Mouse (Mus musculus): Measurements from ENCODE around the gene Banp. TPM values are rescaled to one million over a fixed set of nuclear protein-coding genes. Genes with fewer than 3 reads are reported as not detected.

The Banp gene
- total and polyA plus RNA-seq, 3 experiments: 13.1 to 26.9 (median 17.9) TPM

GRCm38 (mm10) chr8:121985673-121986072 lies 36.1 kb downstream of the Banp start:
- no peak overlapping the region for H3K9ac ChIP-seq (ENCODE audit: low read depth, low read length)
- H3K27me3 ChIP-seq (ENCODE audit: control insufficient read depth, insufficient read depth, low read length): no peaks in the 10 kb centered on the region
- 96% methylated on average over 3 of the region's 3 CpGs for WGBS
- intact Hi-C loops (cut with DNase I): no loop called here
- no peak overlapping the region for H3K27ac ChIP-seq
- H3K36me3 ChIP-seq (ENCODE audit: control insufficient read depth, insufficient read depth, low read length): no peaks in the 10 kb centered on the region
- H3K4me3 ChIP-seq: no peak overlapping the region
- H3K79me2 ChIP-seq (replicated peaks; ENCODE audit: control insufficient read depth, insufficient read depth, low read length): no peaks in the 10 kb centered on the region
- no peak for DNase-seq
- no peaks in the 10 kb centered on the region; the same call in 1 of the 2 replicates for H3K4me1 ChIP-seq (ENCODE audit: control insufficient read depth, insufficient read depth, low read length)
- TF ChIP-seq CTCF (IDR thresholded peaks at IDR 0.05) (no peak), EP300 (IDR thresholded peaks at IDR 0.05; ENCODE audit: insufficient read depth, low read depth, low read length) (no peak), POLR2A (IDR thresholded peaks at IDR 0.05; ENCODE audit: insufficient read depth, low read depth, low read length) (no peak)

GRCm38 (mm10) chr8:121987892-121988291 lies 38.3 kb downstream of the Banp start:
- Histone ChIP-seq H3K27me3 (ENCODE audit: control insufficient read depth, insufficient read depth, low read length) (no peaks in the 10 kb centered on the region), H3K27ac (no peak overlapping the region), H3K79me2 (replicated peaks; ENCODE audit: control insufficient read depth, insufficient read depth, low read length) (no peaks in the 10 kb centered on the region), H3K4me3 (no peak overlapping the region), H3K9ac (ENCODE audit: low read depth, low read length) (no peak overlapping the region), H3K36me3 (ENCODE audit: control insufficient read depth, insufficient read depth, low read length) (no peaks in the 10 kb centered on the region), H3K4me1 (ENCODE audit: control insufficient read depth, insufficient read depth, low read length) (peaks cover 2% of the 10 kb centered on the region; the same call in 1 of the 2 replicates)
- no peak for TF ChIP-seq EP300 (IDR thresholded peaks at IDR 0.05; ENCODE audit: insufficient read depth, low read depth, low read length)
- no peak for TF ChIP-seq POLR2A (IDR thresholded peaks at IDR 0.05; ENCODE audit: insufficient read depth, low read depth, low read length)
- TF ChIP-seq CTCF (IDR thresholded peaks at IDR 0.05): no peak
- 89% methylated on average over 5 of the region's 5 CpGs for WGBS
- intact Hi-C loops (cut with DNase I): no loop called here
- DNase-seq: no peak

- Histone ChIP-seq H3K36me3 (ENCODE audit: control insufficient read depth, insufficient read depth, low read length) (no peaks in the 10 kb centered on the region), H3K27me3 (ENCODE audit: control insufficient read depth, insufficient read depth, low read length) (no peaks in the 10 kb centered on the region), H3K79me2 (replicated peaks; ENCODE audit: control insufficient read depth, insufficient read depth, low read length) (no peaks in the 10 kb centered on the region), H3K4me3 (no peak overlapping the region), H3K27ac (no peak overlapping the region), H3K9ac (ENCODE audit: low read depth, low read length) (no peak overlapping the region), H3K4me1 (ENCODE audit: control insufficient read depth, insufficient read depth, low read length) (peaks cover 2% of the 10 kb centered on the region; the same call in 1 of the 2 replicates)
- WGBS: 71% methylated on average over 9 of the region's 9 CpGs
- DNase-seq: peak; percentile 29 to 37
- intact Hi-C loops (cut with DNase I): no loop called here
- TF ChIP-seq POLR2A (IDR thresholded peaks at IDR 0.05; ENCODE audit: insufficient read depth, low read depth, low read length): no peak
- TF ChIP-seq EP300 (IDR thresholded peaks at IDR 0.05; ENCODE audit: insufficient read depth, low read depth, low read length): no peak
- no peak for TF ChIP-seq CTCF (IDR thresholded peaks at IDR 0.05)
These were observed 41.1 kb downstream of the Banp start for GRCm38 (mm10) chr8:121990506-121991255.

DNA sequence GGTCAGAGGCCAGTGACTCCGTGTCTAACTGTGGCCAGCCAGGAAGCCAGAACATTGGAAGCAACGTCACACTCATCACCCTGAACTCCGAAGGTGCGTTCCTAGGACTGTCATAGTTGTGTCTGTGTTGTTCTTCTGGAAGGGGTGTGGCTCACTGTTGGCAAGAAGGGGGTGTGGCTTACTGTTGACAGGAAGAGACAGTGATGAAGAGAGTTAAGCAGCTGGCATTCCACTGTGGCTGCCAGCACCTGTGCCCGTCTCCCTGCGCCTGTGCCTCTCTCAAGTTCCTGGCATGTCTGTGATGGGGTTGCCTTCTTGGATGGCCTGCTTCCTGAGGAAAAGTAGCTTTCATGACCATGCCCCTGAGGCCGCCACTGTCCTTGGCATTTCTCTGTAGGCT lies 42.1 kb downstream of the Banp start:
- intact Hi-C loops (cut with DNase I): no loop called here
- no peak overlapping the region for H3K27ac ChIP-seq

DNA sequence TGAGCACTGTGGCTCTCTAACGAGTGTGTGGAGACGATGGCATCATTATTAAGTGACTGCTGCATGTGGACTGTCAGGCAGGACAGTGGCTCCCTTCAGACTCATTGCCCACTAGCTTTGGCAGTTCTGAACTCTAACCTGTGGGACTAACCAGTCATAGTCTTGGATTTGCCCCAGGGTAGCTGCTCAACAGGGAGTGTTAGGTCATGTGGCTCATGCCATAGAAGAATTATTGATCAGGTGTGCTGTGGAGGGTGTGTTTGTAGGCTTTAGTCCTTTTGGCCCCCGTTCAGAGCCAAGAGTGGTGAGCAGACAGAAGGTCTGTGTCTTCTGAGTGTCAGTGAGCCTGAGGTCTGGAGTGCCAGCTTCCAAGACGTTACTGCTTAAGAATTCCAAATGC lies 43.4 kb downstream of the Banp start:
- no peak for TF ChIP-seq EP300 (IDR thresholded peaks at IDR 0.05; ENCODE audit: insufficient read depth, low read depth, low read length)
- no peak for TF ChIP-seq POLR2A (IDR thresholded peaks at IDR 0.05; ENCODE audit: insufficient read depth, low read depth, low read length)
- TF ChIP-seq CTCF (IDR thresholded peaks at IDR 0.05): no peak
- WGBS: 85% methylated on average over 4 of the region's 4 CpGs
- no peak overlapping the region for H3K9ac ChIP-seq (ENCODE audit: low read depth, low read length)
- no peaks in the 10 kb centered on the region for H3K36me3 ChIP-seq (ENCODE audit: control insufficient read depth, insufficient read depth, low read length)
- DNase-seq: no peak
- H3K27me3 ChIP-seq (ENCODE audit: control insufficient read depth, insufficient read depth, low read length): no peaks in the 10 kb centered on the region
- intact Hi-C loops (cut with DNase I): no loop called here
- H3K4me3 ChIP-seq: no peak overlapping the region
- no peaks in the 10 kb centered on the region for H3K79me2 ChIP-seq (replicated peaks; ENCODE audit: control insufficient read depth, insufficient read depth, low read length)
- no peak overlapping the region for H3K27ac ChIP-seq
- peaks cover 2% of the 10 kb centered on the region; the same call in 1 of the 2 replicates for H3K4me1 ChIP-seq (ENCODE audit: control insufficient read depth, insufficient read depth, low read length)

More for the DNA sequence above, 42.1 kb downstream of the Banp start:
- no peaks in the 10 kb centered on the region for H3K79me2 ChIP-seq (replicated peaks; ENCODE audit: control insufficient read depth, insufficient read depth, low read length)
- no peaks in the 10 kb centered on the region for H3K36me3 ChIP-seq (ENCODE audit: control insufficient read depth, insufficient read depth, low read length)
- peaks cover 2% of the 10 kb centered on the region; the same call in 1 of the 2 replicates for H3K4me1 ChIP-seq (ENCODE audit: control insufficient read depth, insufficient read depth, low read length)
- no peak overlapping the region for H3K4me3 ChIP-seq
- DNase-seq: no peak
- TF ChIP-seq EP300 (IDR thresholded peaks at IDR 0.05; ENCODE audit: insufficient read depth, low read depth, low read length): no peak
- no peak for TF ChIP-seq CTCF (IDR thresholded peaks at IDR 0.05)
- TF ChIP-seq POLR2A (IDR thresholded peaks at IDR 0.05; ENCODE audit: insufficient read depth, low read depth, low read length): no peak
- H3K27me3 ChIP-seq (ENCODE audit: control insufficient read depth, insufficient read depth, low read length): no peaks in the 10 kb centered on the region
- 70% methylated on average over 7 of the region's 7 CpGs for WGBS
- no peak overlapping the region for H3K9ac ChIP-seq (ENCODE audit: low read depth, low read length)

DNA sequence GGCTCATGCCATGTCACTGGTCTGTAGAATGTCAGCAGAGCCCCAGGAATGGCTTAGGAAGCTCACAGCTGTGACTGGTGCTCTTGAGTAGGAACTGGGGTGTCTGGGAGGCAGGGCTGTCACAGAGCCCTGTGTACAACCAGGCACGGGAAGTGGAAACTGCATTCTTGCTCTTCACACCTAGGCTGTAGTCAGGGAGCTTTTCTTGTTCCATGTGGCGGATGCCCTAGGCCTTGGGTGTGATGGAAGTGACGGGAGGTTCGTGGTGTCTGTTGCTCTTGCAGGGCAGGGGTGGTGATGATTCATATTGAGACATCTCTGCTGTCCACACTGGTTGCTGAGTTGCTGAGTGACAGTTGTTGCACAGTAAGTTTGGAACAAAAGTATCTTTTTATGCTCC lies 45.6 kb downstream of the Banp start:
- H3K36me3 ChIP-seq (ENCODE audit: control insufficient read depth, insufficient read depth, low read length): no peaks in the 10 kb centered on the region
- DNase-seq: no peak
- H3K79me2 ChIP-seq (replicated peaks; ENCODE audit: control insufficient read depth, insufficient read depth, low read length): no peaks in the 10 kb centered on the region
- no peak overlapping the region for H3K9ac ChIP-seq (ENCODE audit: low read depth, low read length)
- intact Hi-C loops (cut with DNase I): no loop called here
- WGBS: 77% methylated on average over 4 of the region's 4 CpGs
- H3K4me1 ChIP-seq (ENCODE audit: control insufficient read depth, insufficient read depth, low read length): peaks cover 2% of the 10 kb centered on the region; the same call in 1 of the 2 replicates
- no peak overlapping the region for H3K27ac ChIP-seq
- no peak overlapping the region for H3K4me3 ChIP-seq
- H3K27me3 ChIP-seq (ENCODE audit: control insufficient read depth, insufficient read depth, low read length): no peaks in the 10 kb centered on the region
- TF ChIP-seq POLR2A (IDR thresholded peaks at IDR 0.05; ENCODE audit: insufficient read depth, low read depth, low read length) (no peak), EP300 (IDR thresholded peaks at IDR 0.05; ENCODE audit: insufficient read depth, low read depth, low read length) (no peak), CTCF (IDR thresholded peaks at IDR 0.05) (no peak)
